Mouse (Mus musculus): ENCODE results near the gene Rin2. TPM values are rescaled to one million over a fixed set of nuclear protein-coding genes. Genes with fewer than 3 reads are reported as not detected.
A peak's percentile ranks its signal among the peaks of the same experiment; 100 is the strongest.

Gene Rin2
- total RNA-seq, 2 experiments from 2014 or later = 2.1 to 2.9 TPM

GRCm38 (mm10) chr2:145855831-145856230 is 180.8 kb downstream of the Rin2 start:
- ATAC-seq (replicated peaks; ENCODE audit: poor library complexity) = no peak

GRCm38 (mm10) chr2:145857864-145858263 is 182.8 kb downstream of the Rin2 start:
- ATAC-seq (replicated peaks; ENCODE audit: poor library complexity) = no peak

- peak; percentile 79 for ATAC-seq (replicated peaks; ENCODE audit: poor library complexity)
Measured at GRCm38 (mm10) chr2:145859442-145859931, 184.5 kb downstream of the Rin2 start.

- ATAC-seq (replicated peaks; ENCODE audit: poor library complexity) = peak; percentile 78
Measured at GRCm38 (mm10) chr2:145859932-145860801, 185.2 kb downstream of the Rin2 start.

GRCm38 (mm10) chr2:145861193-145862123 is 186.4 kb downstream of the Rin2 start:
- ATAC-seq (replicated peaks; ENCODE audit: poor library complexity) = no peak

GRCm38 (mm10) chr2:145862206-145862817 is 187.3 kb downstream of the Rin2 start:
- ATAC-seq (replicated peaks; ENCODE audit: poor library complexity) = no peak

GRCm38 (mm10) chr2:145865344-145865743 is 190.3 kb downstream of the Rin2 start:
- ATAC-seq (replicated peaks; ENCODE audit: poor library complexity) = no peak

- no peak for ATAC-seq (replicated peaks; ENCODE audit: poor library complexity)
Measured at GRCm38 (mm10) chr2:145866238-145866637, 191.2 kb downstream of the Rin2 start.

- peak; percentile 83 for ATAC-seq (replicated peaks; ENCODE audit: poor library complexity)
Measured at GRCm38 (mm10) chr2:145866695-145867449, 191.9 kb downstream of the Rin2 start.

GRCm38 (mm10) chr2:145871308-145871707 is 196.3 kb downstream of the Rin2 start:
- ATAC-seq (replicated peaks; ENCODE audit: poor library complexity) = no peak

- ATAC-seq (replicated peaks; ENCODE audit: poor library complexity) = no peak
Measured at GRCm38 (mm10) chr2:145872099-145872498, 197.1 kb downstream of the Rin2 start.

- no peak for ATAC-seq (replicated peaks; ENCODE audit: poor library complexity)
Measured at GRCm38 (mm10) chr2:145873953-145874352, 198.9 kb downstream of the Rin2 start.

GRCm38 (mm10) chr2:145874879-145875482 is 200.0 kb downstream of the Rin2 start:
- ATAC-seq (replicated peaks; ENCODE audit: poor library complexity) = no peak

GRCm38 (mm10) chr2:145877191-145877590 is 202.2 kb downstream of the Rin2 start:
- no peak for ATAC-seq (replicated peaks; ENCODE audit: poor library complexity)

GRCm38 (mm10) chr2:145880887-145881747 is 206.1 kb downstream of the Rin2 start:
- peak; percentile 32; the same call in 1 of the 2 replicates for ATAC-seq (replicated peaks; ENCODE audit: poor library complexity)

- ATAC-seq (replicated peaks; ENCODE audit: poor library complexity) = no peak
Measured at GRCm38 (mm10) chr2:145881932-145882331, 206.9 kb downstream of the Rin2 start.

- peak; percentile 43; the same call in 1 of the 2 replicates for ATAC-seq (replicated peaks; ENCODE audit: poor library complexity)
Measured at GRCm38 (mm10) chr2:145882398-145882797, 207.4 kb downstream of the Rin2 start.

GRCm38 (mm10) chr2:145884036-145884912 is 209.3 kb downstream of the Rin2 start:
- no peak for ATAC-seq (replicated peaks; ENCODE audit: poor library complexity)

Data from megakaryocyte progenitor cell, adult 5-6 weeks (primary cell).